Mouse (Mus musculus) spleen, adult 2 months (tissue): ENCODE data around the gene Rpf1.

Experiments
- CTCF ChIP-seq: fragments of 200-500 bp; IDR thresholded peaks from 2 replicates; pipeline ENCODE4 v1.5.1; 2011; ENCODE audit warnings: mild to moderate bottlenecking, inconsistent platforms; ENCODE audit not compliant: insufficient read depth, insufficient read length, insufficient replicate concordance; ENCODE audit errors: extremely low read depth
- POLR2A ChIP-seq: fragments of 200-500 bp; IDR thresholded peaks from 2 replicates; pipeline ENCODE4 v1.6.1; 2011; ENCODE audit warnings: low read depth, low read length, inconsistent platforms

GRCm38 (mm10) chr3:146570939-146571338 is 49.7 kb upstream of the Rpf1 start:
- TF ChIP-seq CTCF (no peak), POLR2A (no peak)
